In the genomic region with DNA sequence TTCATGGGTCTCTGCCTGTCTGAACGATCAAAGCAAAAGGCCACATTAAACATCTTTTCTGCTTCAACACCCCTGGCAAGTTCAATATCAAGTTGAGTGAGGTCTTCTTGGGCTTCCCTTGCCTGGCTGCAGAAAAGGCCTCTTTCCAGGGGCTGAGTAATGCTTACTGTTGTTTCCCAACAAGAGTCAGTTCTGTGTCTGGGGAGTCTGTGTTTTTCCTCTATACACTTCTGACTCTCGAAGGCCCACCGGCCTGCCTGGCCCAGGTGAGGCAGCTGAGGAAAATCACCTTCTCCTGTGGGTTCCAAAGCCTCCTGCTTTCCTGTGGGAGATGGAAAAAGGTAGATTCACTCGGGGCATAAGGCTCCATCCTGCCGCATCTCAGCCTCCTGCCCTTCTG, we compare ENCODE assay signal across 10 mouse cellular contexts.
DNase-seq lines count a peak whose midpoint lies in the region; ATAC-seq and TF ChIP-seq lines count a peak whose summit lies in the region.
"Had no signal": no experiment of that assay in that cellular context is flagged by ENCODE, and none has a peak within 500 bp of the region (broad histone marks: within the 10 kb centered on the region; RNA-seq: fewer than 3 reads in every experiment).

No protein-coding gene starts in this region.

- 71% methylated on average over 5 of the region's 5 CpGs for WGBS in forebrain, postnatal 0 days
- WGBS in forebrain, embryonic 16.5 days, result 82% methylated on average over 5 of the region's 5 CpGs
- 67% methylated on average over 5 of the region's 5 CpGs for WGBS in limb, embryonic 13.5 days

- no peak for ATAC-seq in forebrain, postnatal 0 days
- ATAC-seq in forebrain, embryonic 16.5 days, result no peak
- ATAC-seq in limb, embryonic 13.5 days (ENCODE audit: low FRiP score, low read depth), result no peak

- no peak for TF ChIP-seq CTCF in forebrain, postnatal 0 days (IDR thresholded peaks at IDR 0.05; ENCODE audit: low read depth)
- no peak for TF ChIP-seq CTCF in layer of hippocampus, adult 2 months (conservative IDR thresholded peaks at IDR 0.05)
- TF ChIP-seq CTCF in cortical plate, adult 2 months (IDR thresholded peaks at IDR 0.05; ENCODE audit: extremely low read depth, insufficient read depth, low read length), result no peak

- H3K4me3 ChIP-seq in forebrain, postnatal 0 days (ENCODE audit: low read depth, low read length), result no peak overlapping the region
- no peak overlapping the region for H3K4me3 ChIP-seq in forebrain, embryonic 16.5 days (replicated peaks; ENCODE audit: low read length)
- H3K4me3 ChIP-seq in layer of hippocampus, adult 2 months, result no peak overlapping the region
- H3K4me3 ChIP-seq in cortical plate, adult 2 months (ENCODE audit: insufficient read depth, low read length), result no peak overlapping the region
- no peak overlapping the region for H3K4me3 ChIP-seq in limb, embryonic 13.5 days
- H3K4me3 ChIP-seq: midbrain, embryonic 12.5 days had no signal

- H3K4me2 ChIP-seq in forebrain, postnatal 0 days (ENCODE audit: low read depth), result no peak overlapping the region
- H3K4me2 ChIP-seq in forebrain, embryonic 16.5 days (ENCODE audit: low read length), result no peak overlapping the region
- no peak overlapping the region for H3K4me2 ChIP-seq in limb, embryonic 13.5 days (replicated peaks)
- H3K4me2 ChIP-seq: midbrain, embryonic 12.5 days had no signal

- H3K36me3 ChIP-seq in forebrain, postnatal 0 days (ENCODE audit: insufficient read depth), result no peaks in the 10 kb centered on the region
- H3K36me3 ChIP-seq in forebrain, embryonic 16.5 days (ENCODE audit: control insufficient read depth, insufficient read depth), result no peaks in the 10 kb centered on the region
- no peaks in the 10 kb centered on the region for H3K36me3 ChIP-seq in limb, embryonic 13.5 days
- H3K36me3 ChIP-seq: midbrain, embryonic 12.5 days had no signal

- no peaks in the 10 kb centered on the region for H3K4me1 ChIP-seq in forebrain, postnatal 0 days (ENCODE audit: insufficient read depth)
- H3K4me1 ChIP-seq in forebrain, embryonic 16.5 days (replicated peaks; ENCODE audit: control insufficient read depth, insufficient read depth, low read length), result peaks cover 6% of the 10 kb centered on the region; the same call in 1 of the 2 replicates
- 0 out of 2 replicates have a peak, but pooled peaks cover 1% of the 10 kb centered on the region for H3K4me1 ChIP-seq in cortical plate, adult 2 months (ENCODE audit: control insufficient read depth, insufficient read depth, low read length)
- H3K4me1 ChIP-seq in limb, embryonic 13.5 days, result peaks cover 20% of the 10 kb centered on the region
- H3K4me1 ChIP-seq: midbrain, embryonic 12.5 days had no signal

- H3K27ac ChIP-seq in forebrain, postnatal 0 days (ENCODE audit: low read depth, low read length), result peak overlapping the region; percentile 46; the same call in 1 of the 2 replicates
- no peak overlapping the region for H3K27ac ChIP-seq in forebrain, embryonic 16.5 days (ENCODE audit: low read length)
- H3K27ac ChIP-seq in layer of hippocampus, adult 2 months, result peak overlapping the region; percentile 91
- H3K27ac ChIP-seq in cortical plate, adult 2 months (ENCODE audit: insufficient read depth, low read length), result peak overlapping the region; percentile 68
- H3K27ac ChIP-seq in limb, embryonic 13.5 days, result peak overlapping the region; percentile 55
- H3K27ac ChIP-seq: midbrain, embryonic 12.5 days had no signal

- no peaks in the 10 kb centered on the region for H3K9me3 ChIP-seq in forebrain, postnatal 0 days (ENCODE audit: low read length)
- no peaks in the 10 kb centered on the region for H3K9me3 ChIP-seq in forebrain, embryonic 16.5 days (ENCODE audit: control insufficient read depth, low read length)
- H3K9me3 ChIP-seq in limb, embryonic 13.5 days, result no peaks in the 10 kb centered on the region
- H3K9me3 ChIP-seq: midbrain, embryonic 12.5 days had no signal

- DNase-seq in forebrain, postnatal 0 days, result no peak
- DNase-seq in layer of hippocampus, adult 2 months (ENCODE audit: low spot score in 2 of 2), result no peak
- DNase-seq in layer of hippocampus, postnatal 14 days (ENCODE audit: low spot score in 2 of 2), result no peak
- no peak for DNase-seq in spleen, postnatal 14 days (ENCODE audit: low spot score in 2 of 2)
- no peak for DNase-seq in layer of hippocampus, postnatal 25 days (ENCODE audit: extremely low spot score in 1 of 2, low spot score in 1 of 2)
- DNase-seq: B cell, adult 2 months had no signal

- no peak overlapping the region for H3K9ac ChIP-seq in forebrain, postnatal 0 days
- no peak overlapping the region for H3K9ac ChIP-seq in forebrain, embryonic 16.5 days (replicated peaks; ENCODE audit: low read depth, low read length)
- no peak overlapping the region for H3K9ac ChIP-seq in limb, embryonic 13.5 days
- H3K9ac ChIP-seq: midbrain, embryonic 12.5 days had no signal

- no peaks in the 10 kb centered on the region for H3K27me3 ChIP-seq in forebrain, postnatal 0 days (ENCODE audit: insufficient read depth, low read length)
- no peaks in the 10 kb centered on the region for H3K27me3 ChIP-seq in forebrain, embryonic 16.5 days (replicated peaks; ENCODE audit: control insufficient read depth, insufficient read depth, low read length)
- H3K27me3 ChIP-seq in limb, embryonic 13.5 days, result no peaks in the 10 kb centered on the region
- H3K27me3 ChIP-seq: midbrain, embryonic 12.5 days had no signal

- TF ChIP-seq POLR2A in cortical plate, adult 2 months (IDR thresholded peaks at IDR 0.05; ENCODE audit: extremely low read depth, insufficient read depth, low read length), result no peak
